Mouse (Mus musculus) erythroblast, embryonic 14.5 days (primary cell): ENCODE measurements at regions not wholly inside any gene's neighbourhood (a gene's known extent, or its start where the extent isn't known, plus 50 kb on each side); places are given as distances from the start of the nearest gene placed in this dataset.

Experiments
- H3K27me3 ChIP-seq: 2 replicates; pipeline ENCODE4 v1.6.1; 2012; ENCODE audit warnings: inconsistent platforms; ENCODE audit not compliant: control insufficient read depth
- H3K36me3 ChIP-seq: 2 replicates; pipeline ENCODE4 v1.6.1; 2012; ENCODE audit warnings: mild to moderate bottlenecking, inconsistent platforms; ENCODE audit not compliant: control insufficient read depth
- H3K4me1 ChIP-seq: 2 replicates; pipeline ENCODE4 v1.6.1; 2012; ENCODE audit warnings: inconsistent platforms; ENCODE audit not compliant: control insufficient read depth
- H3K4me3 ChIP-seq: replicated peaks from 2 replicates; pipeline ENCODE3; 2012; ENCODE audit warnings: moderate library complexity, mild to moderate bottlenecking, inconsistent platforms
- H3K9me3 ChIP-seq: 2 replicates; pipeline ENCODE4 v1.6.1; 2012; ENCODE audit warnings: low read length, inconsistent platforms, mixed read lengths; ENCODE audit not compliant: control insufficient read depth
- GATA1 ChIP-seq: IDR thresholded peaks from 2 replicates; pipeline ENCODE4 v1.6.1; 2012; ENCODE audit warnings: low read length, inconsistent platforms, mixed read lengths
- TAL1 ChIP-seq: IDR thresholded peaks from 3 replicates; pipeline ENCODE4 v1.6.1; 2012; ENCODE audit warnings: low read length, inconsistent platforms, mixed read lengths

DNA sequence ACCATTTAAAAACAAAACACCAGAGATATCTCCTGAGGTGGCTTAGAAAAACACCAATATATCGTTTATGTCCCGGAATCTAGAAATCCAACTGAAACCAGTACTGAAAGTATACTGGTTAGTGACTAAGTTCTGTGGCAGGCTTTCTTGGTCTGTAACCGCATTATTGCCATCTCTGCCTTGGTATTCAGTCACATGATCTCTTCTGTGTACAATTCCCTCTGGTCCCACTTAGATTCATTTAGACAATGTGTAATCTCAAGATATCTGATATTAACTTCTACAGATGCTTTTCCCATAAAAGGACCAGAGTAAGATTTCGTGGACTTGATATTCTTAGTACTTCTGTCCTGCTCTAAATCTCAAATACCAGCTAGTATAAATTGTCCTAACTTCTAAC, 414.7 kb downstream of the Ptprc start:
- H3K27me3 ChIP-seq, result no peaks in the 10 kb centered on the region
- H3K4me3 ChIP-seq, result no peak overlapping the region
- no peaks in the 10 kb centered on the region for H3K4me1 ChIP-seq
- TF ChIP-seq TAL1 (no peak), GATA1 (no peak)
- no peaks in the 10 kb centered on the region for H3K36me3 ChIP-seq
- 0 out of 2 replicates have a peak, but pooled peaks cover 2% of the 10 kb centered on the region for H3K9me3 ChIP-seq

DNA sequence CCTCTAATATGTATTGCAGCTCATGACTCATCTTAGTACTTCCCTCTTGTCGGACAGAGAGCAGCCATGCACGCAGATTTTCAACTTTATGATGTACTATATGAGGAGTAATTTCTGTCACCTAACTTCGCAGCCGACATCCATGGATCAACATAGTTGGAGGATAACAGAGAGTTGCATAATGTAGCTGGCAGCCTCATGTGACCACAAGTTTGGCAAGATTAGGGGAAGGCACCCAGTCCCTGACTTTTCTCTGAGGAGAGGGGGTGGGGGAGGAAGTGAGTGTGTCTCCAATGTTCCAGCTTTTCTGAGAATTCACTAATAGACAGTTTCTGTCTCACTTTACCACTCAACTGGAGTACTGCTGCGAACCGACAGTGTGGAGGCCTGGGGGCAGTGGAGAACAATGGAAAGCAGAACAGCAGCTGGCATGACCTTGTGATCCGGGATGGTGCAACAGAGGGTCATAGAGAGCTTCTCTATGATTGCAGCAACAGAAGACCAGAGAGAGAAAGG, 424.0 kb downstream of the Ptprc start:
- H3K27me3 ChIP-seq, result no peaks in the 10 kb centered on the region
- no peaks in the 10 kb centered on the region for H3K4me1 ChIP-seq
- no peaks in the 10 kb centered on the region for H3K36me3 ChIP-seq
- TF ChIP-seq GATA1 (no peak), TAL1 (no peak)
- no peak overlapping the region for H3K4me3 ChIP-seq
- H3K9me3 ChIP-seq, result no peaks in the 10 kb centered on the region; the same call in 1 of the 2 replicates

DNA sequence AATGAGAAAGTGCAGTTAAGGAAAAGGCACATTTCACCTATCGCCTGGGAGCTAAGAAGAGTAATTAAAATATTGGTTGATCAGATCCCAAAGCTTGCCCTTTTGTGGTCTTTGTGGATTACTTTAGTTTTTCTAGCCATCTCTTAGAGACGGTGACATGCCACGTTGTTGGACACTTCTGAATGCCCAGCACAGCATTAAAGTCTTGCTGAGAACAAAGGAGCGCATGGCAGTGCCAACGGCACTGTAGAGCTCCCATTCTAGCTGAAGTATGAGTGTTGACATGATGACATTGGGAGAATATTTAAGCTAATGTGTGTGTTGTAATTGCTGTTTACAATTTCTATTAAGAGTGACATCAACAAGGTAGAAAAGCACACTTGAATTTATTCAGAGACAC, 424.6 kb downstream of the Ptprc start:
- no peaks in the 10 kb centered on the region for H3K27me3 ChIP-seq
- no peaks in the 10 kb centered on the region for H3K36me3 ChIP-seq
- no peak for TF ChIP-seq GATA1
- no peak overlapping the region for H3K4me3 ChIP-seq
- H3K9me3 ChIP-seq, result no peaks in the 10 kb centered on the region; the same call in 1 of the 2 replicates
- H3K4me1 ChIP-seq, result no peaks in the 10 kb centered on the region

DNA sequence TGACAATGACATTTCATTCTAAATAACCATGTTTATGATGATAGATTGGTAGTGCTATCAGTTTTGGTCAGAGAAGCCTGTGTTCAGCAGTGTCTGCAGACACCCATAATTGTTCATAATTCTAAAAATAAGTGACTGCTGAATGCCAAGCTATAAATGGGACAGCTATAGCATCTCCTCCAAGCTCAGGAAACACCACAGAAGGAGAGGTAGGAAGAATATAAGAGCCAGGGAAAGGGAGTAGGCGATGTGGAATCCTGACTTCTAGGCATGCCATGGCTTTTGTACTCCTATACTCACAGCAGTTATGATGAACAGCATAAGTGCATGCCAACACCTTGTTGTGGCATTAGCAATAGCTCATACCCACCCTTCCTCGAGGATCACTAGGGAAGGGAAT, 429.4 kb downstream of the Ptprc start:
- Histone ChIP-seq H3K27me3 (no peaks in the 10 kb centered on the region), H3K4me1 (no peaks in the 10 kb centered on the region), H3K9me3 (no peaks in the 10 kb centered on the region), H3K36me3 (no peaks in the 10 kb centered on the region), H3K4me3 (no peak overlapping the region)
- no peak for TF ChIP-seq GATA1
- no peak for TF ChIP-seq TAL1

DNA sequence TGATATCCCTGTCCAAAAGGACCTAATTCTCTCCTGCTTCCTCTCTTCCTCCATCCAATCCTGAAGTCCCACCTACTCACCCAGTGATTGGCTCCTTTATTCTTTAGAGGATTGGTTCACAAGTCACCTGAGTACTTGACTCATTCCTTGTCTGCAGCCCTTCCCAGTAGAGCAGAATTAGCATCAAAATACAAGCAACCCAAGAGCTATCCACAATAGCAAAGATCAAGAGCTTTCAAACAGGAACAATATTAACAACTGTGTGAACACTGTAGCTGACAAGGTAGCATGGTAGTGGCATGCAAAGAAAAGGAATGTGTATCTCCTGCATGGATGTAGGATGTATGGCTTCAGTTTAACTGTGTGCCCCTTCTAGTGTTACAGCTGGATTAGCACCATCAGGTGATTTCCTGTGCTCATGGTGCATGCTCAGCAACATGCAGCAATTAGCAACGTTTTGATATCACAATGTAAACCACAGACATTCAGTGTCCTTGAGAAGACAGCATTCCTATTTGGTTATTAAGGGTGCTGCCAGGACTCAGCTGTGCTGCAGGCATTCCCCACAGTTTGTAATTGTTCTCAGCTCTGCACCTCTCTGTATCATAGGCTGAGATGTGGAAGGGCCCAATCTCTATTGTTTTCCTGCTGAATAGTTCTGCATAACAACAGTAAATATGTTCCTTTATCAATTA, 437.2 kb downstream of the Ptprc start:
- Histone ChIP-seq H3K9me3 (no peaks in the 10 kb centered on the region), H3K36me3 (no peaks in the 10 kb centered on the region), H3K27me3 (no peaks in the 10 kb centered on the region), H3K4me3 (no peak overlapping the region), H3K4me1 (no peaks in the 10 kb centered on the region)
- TF ChIP-seq TAL1 (no peak), GATA1 (no peak)

DNA sequence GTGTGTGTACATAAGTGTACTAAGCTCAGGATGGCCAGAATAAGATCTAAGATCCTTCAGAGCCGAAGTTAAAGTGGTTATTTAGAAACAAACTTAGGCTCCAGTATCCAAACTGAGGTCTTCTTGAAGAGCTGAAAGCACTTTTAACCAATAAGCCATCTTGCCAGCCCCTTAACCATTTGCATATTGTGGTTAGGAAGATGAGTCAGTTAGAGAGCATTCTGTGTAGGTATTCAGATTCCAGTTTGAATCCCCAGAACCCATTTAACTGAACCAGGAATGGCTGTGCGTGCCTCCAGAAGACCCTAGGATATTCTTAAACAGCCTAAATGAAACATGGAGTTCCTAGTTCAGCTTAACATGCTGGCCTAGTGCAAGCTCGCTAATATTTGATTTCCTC, 471.6 kb downstream of the Ptprc start:
- no peak overlapping the region for H3K4me3 ChIP-seq
- TF ChIP-seq GATA1 (no peak), TAL1 (no peak)
- H3K27me3 ChIP-seq, result no peaks in the 10 kb centered on the region
- H3K36me3 ChIP-seq, result no peaks in the 10 kb centered on the region
- H3K9me3 ChIP-seq, result no peaks in the 10 kb centered on the region
- no peaks in the 10 kb centered on the region for H3K4me1 ChIP-seq

DNA sequence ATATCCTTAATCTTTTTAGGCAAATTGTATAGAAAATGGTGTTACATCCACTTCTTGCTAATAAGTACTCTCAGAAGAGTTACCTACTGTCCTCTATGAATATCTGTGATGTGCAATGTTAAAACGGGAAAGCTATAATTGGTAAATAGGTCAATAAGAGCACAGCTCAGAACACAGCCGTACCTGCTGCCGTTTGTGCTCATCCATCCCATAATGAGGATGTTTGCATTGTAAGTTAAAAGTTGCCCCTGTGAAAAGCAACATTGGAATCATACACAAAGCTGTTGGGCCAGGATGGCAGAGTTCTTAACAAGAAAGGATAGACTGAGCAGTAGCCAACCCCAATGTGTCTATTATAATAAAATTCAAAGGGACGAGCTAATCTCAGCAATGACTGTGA, 476.6 kb downstream of the Ptprc start:
- no peaks in the 10 kb centered on the region for H3K27me3 ChIP-seq
- H3K4me1 ChIP-seq, result no peaks in the 10 kb centered on the region
- no peak for TF ChIP-seq GATA1
- TF ChIP-seq TAL1, result no peak
- no peaks in the 10 kb centered on the region for H3K9me3 ChIP-seq
- no peak overlapping the region for H3K4me3 ChIP-seq
- H3K36me3 ChIP-seq, result no peaks in the 10 kb centered on the region

DNA sequence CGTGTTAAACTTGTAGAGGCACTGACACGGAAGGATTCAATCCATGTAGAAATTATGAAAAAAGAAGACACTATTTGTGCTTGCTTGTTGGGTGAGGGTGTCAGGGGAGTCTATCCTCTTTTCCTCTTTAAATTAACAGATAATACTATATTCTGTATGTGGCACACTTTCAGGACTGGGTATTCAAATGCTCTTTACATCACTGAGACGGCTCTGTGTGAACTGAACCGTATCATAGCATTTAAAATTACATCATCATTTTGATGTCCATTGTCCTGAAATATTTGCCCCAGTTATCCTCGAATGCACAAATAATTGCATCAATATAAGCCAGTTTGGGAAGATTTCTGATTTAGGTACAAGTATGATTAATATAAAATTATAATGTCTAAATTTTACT, 478.2 kb downstream of the Ptprc start:
- TF ChIP-seq TAL1, result no peak
- no peak for TF ChIP-seq GATA1
- Histone ChIP-seq H3K36me3 (no peaks in the 10 kb centered on the region), H3K27me3 (no peaks in the 10 kb centered on the region), H3K9me3 (no peaks in the 10 kb centered on the region), H3K4me1 (no peaks in the 10 kb centered on the region), H3K4me3 (no peak overlapping the region)

DNA sequence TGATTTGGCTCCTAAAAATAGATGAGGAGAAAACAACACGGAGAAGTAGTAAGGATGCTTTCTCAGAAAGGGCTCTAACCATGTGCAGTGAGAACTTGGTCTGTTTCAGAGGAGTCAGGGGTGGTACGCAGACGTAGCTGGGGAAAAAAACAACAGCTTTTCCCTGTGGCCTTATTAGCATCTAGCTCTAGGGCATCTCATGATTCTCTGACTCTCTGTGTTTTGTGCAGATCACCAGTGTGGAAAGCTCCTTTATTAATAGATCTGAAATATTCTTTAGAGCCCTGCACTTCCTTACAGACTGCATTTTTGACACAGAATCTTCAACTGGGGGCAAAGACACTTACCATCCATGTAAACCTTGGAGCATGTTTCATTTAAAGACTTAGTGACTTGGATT, 478.7 kb downstream of the Ptprc start:
- Histone ChIP-seq H3K36me3 (no peaks in the 10 kb centered on the region), H3K9me3 (no peaks in the 10 kb centered on the region), H3K27me3 (no peaks in the 10 kb centered on the region), H3K4me3 (no peak overlapping the region), H3K4me1 (no peaks in the 10 kb centered on the region)
- no peak for TF ChIP-seq TAL1
- TF ChIP-seq GATA1, result no peak

DNA sequence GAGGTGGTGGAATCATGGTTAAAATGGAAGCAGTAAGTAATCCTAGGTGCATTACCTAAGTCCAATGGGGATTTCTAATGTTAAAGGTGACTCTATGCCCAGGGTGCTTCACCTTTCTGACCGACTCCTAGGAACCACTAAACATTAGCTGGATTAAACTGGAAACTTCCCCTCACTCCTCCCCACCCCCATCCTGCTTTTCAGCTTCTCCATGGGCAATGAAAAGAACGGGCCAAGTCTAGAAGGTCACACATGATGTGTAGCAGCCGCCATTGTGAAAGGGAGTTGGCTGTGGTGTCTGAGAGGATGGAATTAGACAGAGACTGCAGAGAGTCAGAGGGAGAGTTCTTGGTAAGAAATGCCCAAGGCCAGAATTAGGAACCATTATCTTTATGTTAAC, 479.8 kb downstream of the Ptprc start:
- H3K9me3 ChIP-seq, result no peaks in the 10 kb centered on the region; the same call in 1 of the 2 replicates
- no peaks in the 10 kb centered on the region for H3K36me3 ChIP-seq
- no peaks in the 10 kb centered on the region for H3K4me1 ChIP-seq
- TF ChIP-seq GATA1, result no peak
- TF ChIP-seq TAL1, result no peak
- H3K4me3 ChIP-seq, result no peak overlapping the region
- no peaks in the 10 kb centered on the region for H3K27me3 ChIP-seq
